Mouse (Mus musculus) embryonic fibroblast, embryonic 13.5 days (primary cell): ENCODE results near the gene Gm14327.
"Not testable (repeated sequence)": the region's sequence is repeated elsewhere in the genome, so short reads cannot be mapped to it uniquely, and the experiment has no call there.

ENCODE experiments used
- CTCF ChIP-seq: IDR thresholded peaks from 2 replicates; pipeline ENCODE4 v1.5.1; 2011; ENCODE audit warnings: mild to moderate bottlenecking, control low read depth, low read length, moderate library complexity, borderline replicate concordance; ENCODE audit not compliant: insufficient read depth
- POLR2A ChIP-seq: IDR thresholded peaks from 2 replicates; pipeline ENCODE4 v1.6.1; 2011; ENCODE audit warnings: low read depth, mild to moderate bottlenecking, control low read depth, low read length, moderate library complexity

DNA sequence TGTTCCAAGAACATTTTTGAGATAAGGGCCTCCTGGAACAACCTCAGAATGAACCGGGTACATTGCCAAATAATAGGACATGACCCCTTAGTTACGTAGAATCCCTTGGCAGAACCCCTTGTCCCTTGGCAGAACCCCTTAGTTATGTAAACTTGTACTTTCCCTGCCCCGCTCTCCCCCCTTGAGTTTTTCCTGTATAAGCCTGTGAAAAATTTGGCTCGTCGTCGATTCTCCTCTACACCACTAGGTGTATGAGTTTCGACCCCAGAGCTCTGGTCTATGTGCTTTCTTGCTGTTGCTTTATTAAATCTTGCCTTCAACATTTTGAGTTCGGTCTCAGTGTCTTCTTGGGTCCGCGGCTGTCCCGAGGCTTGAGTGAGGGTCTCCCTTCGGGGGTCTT is 6.4 kb downstream of the Gm14327 start:
- not testable (repeated sequence) for TF ChIP-seq CTCF, POLR2A
